Mouse (Mus musculus): ENCODE measurements around the gene Stoml2. TPM values are rescaled to one million over a fixed set of nuclear protein-coding genes. Genes with fewer than 3 reads are reported as not detected.
A peak's percentile ranks its signal among the peaks of the same experiment; 100 is the strongest.

Stoml2 gene
- 286 and 303 TPM in 2 replicates for polyA plus RNA-seq (2015; fragmentation: Nextera tagmentation; extraction: Ambion mirVana)

- peak within 1 kb of the TSS; percentile 77 for H3K4me3 ChIP-seq
- peak within 1 kb of the TSS; percentile 87 for H3K27ac ChIP-seq
- H3K27me3 ChIP-seq = no peaks in the 10 kb centered on the region
- peaks cover 68% of the 10 kb centered on the region for H3K36me3 ChIP-seq
- H3K9ac ChIP-seq = peak within 1 kb of the TSS; percentile 79
- no peaks in the 10 kb centered on the region for H3K9me3 ChIP-seq
- 1% methylated on average over 38 of the region's 38 CpGs for WGBS
- peak within 1 kb of the TSS; percentile 72 for H3K4me2 ChIP-seq
- ATAC-seq (ENCODE audit: insufficient number of reproducible peaks, low FRiP score, low TSS enrichment, low read depth) = peak; percentile 93
- peaks cover 15% of the 10 kb centered on the region for H3K4me1 ChIP-seq
These were observed at the start of gene Stoml2 for GRCm38 (mm10) chr4:43031237-43031995. Stoml2 (minus strand) TSS chr4:43031710.

GRCm38 (mm10) chr4:43078071-43078718 lies 46.7 kb upstream of the Stoml2 start:
- Histone ChIP-seq H3K4me1 (0 out of 2 replicates have a peak, but pooled peaks cover 3% of the 10 kb centered on the region), H3K4me3 (no peak overlapping the region), H3K4me2 (no peak overlapping the region), H3K36me3 (no peaks in the 10 kb centered on the region), H3K27me3 (no peaks in the 10 kb centered on the region), H3K9me3 (no peaks in the 10 kb centered on the region), H3K9ac (no peak overlapping the region), H3K27ac (no peak overlapping the region)
- no peak for ATAC-seq (ENCODE audit: insufficient number of reproducible peaks, low FRiP score, low TSS enrichment, low read depth)
- 48% methylated on average over 7 of the region's 7 CpGs for WGBS

GRCm38 (mm10) chr4:43074923-43075322 lies 43.4 kb upstream of the Stoml2 start:
- Histone ChIP-seq H3K36me3 (no peaks in the 10 kb centered on the region), H3K4me3 (no peak overlapping the region), H3K4me1 (0 out of 2 replicates have a peak, but pooled peaks cover 3% of the 10 kb centered on the region), H3K4me2 (no peak overlapping the region), H3K9ac (no peak overlapping the region), H3K9me3 (no peaks in the 10 kb centered on the region), H3K27me3 (no peaks in the 10 kb centered on the region), H3K27ac (no peak overlapping the region)
- ATAC-seq (ENCODE audit: insufficient number of reproducible peaks, low FRiP score, low TSS enrichment, low read depth) = no peak

- peaks cover 6% of the 10 kb centered on the region; the same call in 1 of the 2 replicates for H3K27me3 ChIP-seq
- no peak overlapping the region for H3K9ac ChIP-seq
- no peaks in the 10 kb centered on the region for H3K9me3 ChIP-seq
- WGBS = 90% methylated on average over 4 of the region's 4 CpGs
- H3K4me2 ChIP-seq = no peak overlapping the region
- no peaks in the 10 kb centered on the region for H3K36me3 ChIP-seq
- no peak overlapping the region for H3K27ac ChIP-seq
- no peaks in the 10 kb centered on the region for H3K4me1 ChIP-seq
- H3K4me3 ChIP-seq = no peak overlapping the region
- ATAC-seq (ENCODE audit: insufficient number of reproducible peaks, low FRiP score, low TSS enrichment, low read depth) = no peak
These were observed 34.0 kb upstream of the Stoml2 start for GRCm38 (mm10) chr4:43065471-43065870.

GRCm38 (mm10) chr4:43060286-43060685 lies 28.8 kb upstream of the Stoml2 start:
- H3K4me2 ChIP-seq = no peak overlapping the region
- no peak overlapping the region for H3K9ac ChIP-seq
- H3K4me1 ChIP-seq = peaks cover 13% of the 10 kb centered on the region
- H3K36me3 ChIP-seq = no peaks in the 10 kb centered on the region
- peaks cover 27% of the 10 kb centered on the region for H3K27me3 ChIP-seq
- no peaks in the 10 kb centered on the region for H3K9me3 ChIP-seq
- WGBS = 39% methylated on average over 3 of the region's 3 CpGs
- no peak for ATAC-seq (ENCODE audit: insufficient number of reproducible peaks, low FRiP score, low TSS enrichment, low read depth)
- no peak overlapping the region for H3K27ac ChIP-seq
- no peak overlapping the region for H3K4me3 ChIP-seq

GRCm38 (mm10) chr4:43059697-43060096 lies 28.2 kb upstream of the Stoml2 start:
- Histone ChIP-seq H3K4me3 (peak overlapping the region; percentile 63), H3K27ac (no peak overlapping the region), H3K4me2 (peak overlapping the region; percentile 99), H3K4me1 (peaks cover 13% of the 10 kb centered on the region), H3K36me3 (no peaks in the 10 kb centered on the region), H3K9me3 (no peaks in the 10 kb centered on the region), H3K27me3 (peaks cover 27% of the 10 kb centered on the region), H3K9ac (no peak overlapping the region)
- no peak for ATAC-seq (ENCODE audit: insufficient number of reproducible peaks, low FRiP score, low TSS enrichment, low read depth)
- 46% methylated on average over 3 of the region's 3 CpGs for WGBS

GRCm38 (mm10) chr4:43058753-43059654 lies 27.5 kb upstream of the Stoml2 start, which contains the start of gene Unc13b:
Unc13b (plus strand) TSS chr4:43058953.
- ATAC-seq (ENCODE audit: insufficient number of reproducible peaks, low FRiP score, low TSS enrichment, low read depth) = peak; percentile 81
- Histone ChIP-seq H3K9me3 (no peaks in the 10 kb centered on the region), H3K36me3 (no peaks in the 10 kb centered on the region), H3K27me3 (peaks cover 27% of the 10 kb centered on the region), H3K4me1 (peaks cover 13% of the 10 kb centered on the region), H3K4me3 (peak within 1 kb of the TSS; percentile 63), H3K9ac (peak within 1 kb of the TSS; percentile 44), H3K27ac (no peak within 1 kb of the TSS), H3K4me2 (peak within 1 kb of the TSS; percentile 99)
- WGBS = under 1% methylated on average over 84 of the region's 90 CpGs

- WGBS = 17% methylated on average over 8 of the region's 8 CpGs
- ATAC-seq (ENCODE audit: insufficient number of reproducible peaks, low FRiP score, low TSS enrichment, low read depth) = no peak
These were observed 26.9 kb upstream of the Stoml2 start for GRCm38 (mm10) chr4:43058392-43058752.

GRCm38 (mm10) chr4:43057654-43058053 lies 26.1 kb upstream of the Stoml2 start:
- H3K9ac ChIP-seq = no peak overlapping the region
- H3K4me2 ChIP-seq = no peak overlapping the region
- peaks cover 13% of the 10 kb centered on the region for H3K4me1 ChIP-seq
- no peak overlapping the region for H3K27ac ChIP-seq
- ATAC-seq (ENCODE audit: insufficient number of reproducible peaks, low FRiP score, low TSS enrichment, low read depth) = no peak
- peaks cover 27% of the 10 kb centered on the region for H3K27me3 ChIP-seq
- 87% methylated on average over 5 of the region's 5 CpGs for WGBS
- no peaks in the 10 kb centered on the region for H3K36me3 ChIP-seq
- H3K9me3 ChIP-seq = no peaks in the 10 kb centered on the region
- H3K4me3 ChIP-seq = no peak overlapping the region

More at GRCm38 (mm10) chr4:43058392-43058752, 26.9 kb upstream of the Stoml2 start:
- Histone ChIP-seq H3K36me3 (no peaks in the 10 kb centered on the region), H3K4me2 (peak overlapping the region; percentile 99), H3K9ac (no peak overlapping the region), H3K4me3 (peak overlapping the region; percentile 63), H3K27me3 (peaks cover 27% of the 10 kb centered on the region), H3K27ac (no peak overlapping the region), H3K4me1 (peaks cover 13% of the 10 kb centered on the region), H3K9me3 (no peaks in the 10 kb centered on the region)

GRCm38 (mm10) chr4:43052627-43053026 lies 21.1 kb upstream of the Stoml2 start:
- Histone ChIP-seq H3K4me1 (no peaks in the 10 kb centered on the region), H3K4me2 (no peak overlapping the region), H3K9ac (no peak overlapping the region), H3K27ac (no peak overlapping the region), H3K27me3 (0 out of 2 replicates have a peak, but pooled peaks cover 1% of the 10 kb centered on the region), H3K36me3 (no peaks in the 10 kb centered on the region), H3K9me3 (no peaks in the 10 kb centered on the region), H3K4me3 (no peak overlapping the region)
- no peak for ATAC-seq (ENCODE audit: insufficient number of reproducible peaks, low FRiP score, low TSS enrichment, low read depth)
- 13% methylated on average over 4 of the region's 4 CpGs for WGBS

GRCm38 (mm10) chr4:43047231-43047630 lies 15.7 kb upstream of the Stoml2 start:
- Histone ChIP-seq H3K9me3 (no peaks in the 10 kb centered on the region), H3K27me3 (no peaks in the 10 kb centered on the region), H3K4me1 (peaks cover 19% of the 10 kb centered on the region), H3K4me2 (no peak overlapping the region), H3K27ac (no peak overlapping the region), H3K4me3 (no peak overlapping the region), H3K36me3 (no peaks in the 10 kb centered on the region), H3K9ac (no peak overlapping the region)
- no peak for ATAC-seq (ENCODE audit: insufficient number of reproducible peaks, low FRiP score, low TSS enrichment, low read depth)
- 6% methylated on average over 5 of the region's 5 CpGs for WGBS

Measured in limb, embryonic 15.5 days (tissue).